Mouse (Mus musculus) liver, postnatal 0 days (tissue): Measurements from ENCODE around the gene Pced1b.

Source experiments
- CTCF ChIP-seq: sonication (generic); IDR thresholded peaks from 2 replicates; pipeline ENCODE4 v1.5.1; 2016; ENCODE audit warnings: antibody characterized with exemption, low read depth
- EP300 ChIP-seq: IDR thresholded peaks from 2 replicates; pipeline ENCODE4 v1.6.1; 2016; ENCODE audit warnings: antibody characterized with exemption, low read depth, mild to moderate bottlenecking

- TF ChIP-seq CTCF: no peak
- no peak for TF ChIP-seq EP300
These were observed 131.2 kb downstream of the Pced1b start for GRCm38 (mm10) chr15:97378061-97378460.
